Mouse (Mus musculus) forelimb bud, embryonic 11.5 days (tissue): ENCODE results near the gene Yju2.

Experiments used
- DNase-seq: peaks from one replicate; pipeline ENCODE4 v3.0.0-alpha.2; 2012; ENCODE audit warnings: low read depth, low spot score

The Yju2 gene

GRCm38 (mm10) chr17:56006956-56007355 lies 48.1 kb downstream of the Yju2 start:
- DNase-seq: no peak

- DNase-seq: no peak
Measured at GRCm38 (mm10) chr17:56007444-56008355, 48.8 kb downstream of the Yju2 start.

GRCm38 (mm10) chr17:56008356-56009087 lies 49.6 kb downstream of the Yju2 start:
- peak; percentile 99 for DNase-seq

GRCm38 (mm10) chr17:56009088-56009961 lies 50.4 kb downstream of the Yju2 start:
- peak; percentile 92 for DNase-seq

GRCm38 (mm10) chr17:56009962-56010240 lies 51.0 kb downstream of the Yju2 start:
- no peak for DNase-seq

GRCm38 (mm10) chr17:56010255-56010654 lies 51.4 kb downstream of the Yju2 start:
- no peak for DNase-seq

- DNase-seq: peak; percentile 64
Measured at GRCm38 (mm10) chr17:56010681-56011080, 51.8 kb downstream of the Yju2 start.

- DNase-seq: no peak
Measured at GRCm38 (mm10) chr17:56011441-56011840, 52.5 kb downstream of the Yju2 start.

GRCm38 (mm10) chr17:56015293-56015692 lies 56.4 kb downstream of the Yju2 start:
- no peak for DNase-seq

- DNase-seq: no peak
Measured at GRCm38 (mm10) chr17:56016382-56016781, 57.5 kb downstream of the Yju2 start.

- DNase-seq: no peak
Measured at GRCm38 (mm10) chr17:56016793-56017785, 58.2 kb downstream of the Yju2 start.

GRCm38 (mm10) chr17:56017848-56018247 lies 58.9 kb downstream of the Yju2 start:
- DNase-seq: no peak
